Mouse (Mus musculus) MEL-GATA-1-ER (cell line): Measurements from ENCODE around the gene Ankrd2.
A peak's percentile ranks its signal among the peaks of the same experiment; 100 is the strongest.

Source experiments
- DNase-seq: peaks from one replicate; pipeline ENCODE4 v3.0.0-alpha.2; 2012; ENCODE audit warnings: low read depth; ENCODE audit errors: extremely low read depth

Ankrd2 gene

DNA sequence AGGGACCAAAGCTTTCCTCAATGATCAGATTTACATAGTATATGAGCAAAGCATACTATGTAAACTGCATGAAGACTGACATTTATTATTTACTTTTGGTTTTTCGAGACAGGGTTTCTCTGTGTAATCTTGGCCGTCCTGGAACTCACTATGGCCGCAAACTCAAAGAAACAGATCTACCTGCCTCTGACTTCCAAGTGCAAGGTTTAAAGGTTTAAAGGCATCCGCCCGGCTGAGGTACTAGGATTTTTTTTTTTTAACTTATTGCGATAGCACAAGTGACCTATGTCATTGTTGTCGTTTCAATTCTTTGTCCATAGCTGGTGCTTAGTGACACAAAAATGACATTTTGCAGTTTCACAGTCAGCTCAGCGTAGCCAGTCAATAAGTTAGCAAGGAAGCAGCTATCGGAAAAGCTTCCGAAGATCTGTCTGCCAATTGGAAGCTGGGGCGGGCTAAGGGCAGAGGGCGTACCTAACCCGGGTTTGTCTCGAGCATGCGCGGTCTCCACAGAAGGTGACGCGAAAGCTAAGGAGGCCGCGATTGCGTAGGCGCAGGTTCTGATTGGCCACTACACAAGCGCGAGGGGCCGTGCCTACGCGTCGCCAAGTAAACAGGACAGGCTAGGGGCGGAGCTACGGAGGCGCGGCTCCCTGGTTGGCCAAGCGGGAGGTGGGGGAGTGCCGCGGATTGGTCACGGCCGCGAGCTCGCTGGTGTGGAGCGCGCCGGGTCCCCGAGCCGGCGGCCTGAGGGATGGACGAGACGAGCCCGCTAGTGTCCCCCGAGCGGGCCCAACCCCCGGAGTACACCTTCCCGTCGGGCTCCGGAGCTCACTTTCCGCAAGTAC, 54.2 kb downstream of the Ankrd2 start, which contains the start of gene Pi4k2a:
Gene Pi4k2a, plus strand, starts transcription at position 723 of the 848 bp plus-strand sequence.
- DNase-seq, result peak; percentile 99

DNA sequence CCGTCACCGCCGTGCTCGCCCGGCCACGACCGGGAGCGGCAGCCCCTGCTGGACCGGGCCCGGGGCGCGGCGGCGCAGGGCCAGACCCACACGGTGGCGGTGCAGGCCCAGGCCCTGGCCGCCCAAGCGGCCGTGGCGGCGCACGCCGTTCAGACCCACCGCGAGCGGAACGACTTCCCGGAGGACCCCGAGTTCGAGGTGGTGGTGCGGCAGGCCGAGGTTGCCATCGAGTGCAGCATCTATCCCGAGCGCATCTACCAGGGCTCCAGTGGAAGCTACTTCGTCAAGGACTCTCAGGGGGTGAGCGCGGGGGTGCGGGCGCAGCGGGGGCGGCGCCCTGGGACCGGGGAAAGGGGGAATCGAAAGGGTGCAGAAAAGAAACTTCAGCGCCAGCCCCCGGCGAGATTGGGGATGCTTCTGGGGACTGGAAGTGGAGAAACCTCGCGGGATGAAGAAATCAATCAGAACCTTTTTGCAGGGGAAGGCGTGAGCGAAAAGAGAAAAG, 54.9 kb downstream of the Ankrd2 start:
- peak; percentile 62 for DNase-seq
